Mouse (Mus musculus) intestine, embryonic 15.5 days (tissue): ENCODE measurements at regions not wholly inside any gene's neighbourhood (a gene's known extent, or its start where the extent isn't known, plus 50 kb on each side); places are given as distances from the start of the nearest gene placed in this dataset.

Experiments used
- ATAC-seq: fragments of 200-750 bp; cut with Nextera tagmentation; 2 replicates; pipeline ENCODE4 v1.8.0; 2017; ENCODE audit warnings: moderate TSS enrichment, moderate library complexity
- H3K27ac ChIP-seq: fragments of 300-500 bp; sonication (generic); 2 replicates; pipeline ENCODE4 v1.5.1; 2015; ENCODE audit warnings: mild to moderate bottlenecking, inconsistent platforms
- H3K27me3 ChIP-seq: fragments of 300-500 bp; sonication (generic); replicated peaks from 2 replicates; pipeline ENCODE4 v1.6.1; 2015; ENCODE audit warnings: inconsistent platforms
- H3K36me3 ChIP-seq: fragments of 300-500 bp; sonication (generic); 2 replicates; pipeline ENCODE4 v1.6.1; 2015; ENCODE audit warnings: inconsistent platforms
- H3K4me1 ChIP-seq: fragments of 300-500 bp; sonication (generic); replicated peaks from 2 replicates; pipeline ENCODE4 v1.6.1; 2015; ENCODE audit warnings: inconsistent platforms
- H3K4me2 ChIP-seq: fragments of 300-500 bp; sonication (generic); replicated peaks from 2 replicates; pipeline ENCODE4 v1.6.1; 2015; ENCODE audit warnings: mild to moderate bottlenecking, inconsistent platforms
- H3K4me3 ChIP-seq: fragments of 300-500 bp; sonication (generic); replicated peaks from 2 replicates; pipeline ENCODE4 v1.5.1; 2015; ENCODE audit warnings: inconsistent platforms
- H3K9ac ChIP-seq: fragments of 300-500 bp; sonication (generic); 2 replicates; pipeline ENCODE4 v1.6.1; 2015; ENCODE audit warnings: inconsistent platforms
- H3K9me3 ChIP-seq: fragments of 300-500 bp; sonication (generic); 2 replicates; pipeline ENCODE4 v1.6.1; 2016; ENCODE audit warnings: inconsistent platforms
- WGBS: fragments of 180-500 bp; shearing (Covaris S2); methylation state at CpG from one replicate; pipeline ENCODE4 v1.1.7; 2015; 5-methylcytosine and 5-hydroxymethylcytosine counted together

- Histone ChIP-seq H3K4me2 (no peak overlapping the region), H3K9ac (no peak overlapping the region), H3K36me3 (no peaks in the 10 kb centered on the region), H3K27ac (no peak overlapping the region), H3K9me3 (peaks cover 3% of the 10 kb centered on the region), H3K4me3 (no peak overlapping the region), H3K27me3 (no peaks in the 10 kb centered on the region), H3K4me1 (no peaks in the 10 kb centered on the region)
- 55% methylated on average over 22 of the region's 22 CpGs for WGBS
- peak; percentile 100 for ATAC-seq
Observed at GRCm38 (mm10) chr3:62159031-62159430, 179.1 kb upstream of the Arhgef26 start.

DNA sequence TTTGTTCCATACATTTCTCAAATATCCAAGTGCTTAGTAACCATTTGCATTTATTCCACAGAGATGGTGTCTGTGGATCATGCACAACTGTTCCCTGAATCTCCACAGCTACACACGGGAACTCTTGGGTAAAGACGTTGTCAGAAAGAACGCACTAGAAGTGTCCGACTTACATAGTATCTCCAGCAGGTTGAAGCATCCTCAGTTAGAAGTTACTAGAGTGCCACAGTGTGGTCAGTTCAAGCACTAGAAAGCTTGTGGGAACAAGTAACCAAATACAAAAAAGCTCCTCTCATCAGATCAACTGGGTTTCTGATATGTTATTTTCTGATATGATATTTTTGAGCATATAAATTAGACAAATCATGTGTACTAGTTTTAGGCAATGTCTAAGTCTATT, 167.5 kb upstream of the Arhgef26 start:
- 58% methylated on average over 4 of the region's 4 CpGs for WGBS
- Histone ChIP-seq H3K4me2 (no peak overlapping the region), H3K9me3 (no peaks in the 10 kb centered on the region), H3K4me3 (no peak overlapping the region), H3K27me3 (no peaks in the 10 kb centered on the region), H3K27ac (no peak overlapping the region), H3K9ac (no peak overlapping the region), H3K36me3 (no peaks in the 10 kb centered on the region), H3K4me1 (no peaks in the 10 kb centered on the region)
- no peak for ATAC-seq

GRCm38 (mm10) chr3:62187807-62188509, 150.2 kb upstream of the Arhgef26 start:
- Histone ChIP-seq H3K4me1 (no peaks in the 10 kb centered on the region), H3K9ac (no peak overlapping the region), H3K4me3 (no peak overlapping the region), H3K27me3 (no peaks in the 10 kb centered on the region), H3K4me2 (no peak overlapping the region), H3K27ac (no peak overlapping the region), H3K9me3 (no peaks in the 10 kb centered on the region), H3K36me3 (no peaks in the 10 kb centered on the region)
- WGBS, result 80% methylated on average over 3 of the region's 3 CpGs
- ATAC-seq, result no peak

- no peak overlapping the region for H3K9ac ChIP-seq
- no peak overlapping the region for H3K4me3 ChIP-seq
- no peaks in the 10 kb centered on the region for H3K36me3 ChIP-seq
- H3K27ac ChIP-seq, result no peak overlapping the region
- no peak for ATAC-seq
- H3K27me3 ChIP-seq, result no peaks in the 10 kb centered on the region
- H3K4me2 ChIP-seq, result no peak overlapping the region
- 38% methylated on average over 1 of the region's 1 CpGs for WGBS
- no peaks in the 10 kb centered on the region for H3K4me1 ChIP-seq
- no peaks in the 10 kb centered on the region for H3K9me3 ChIP-seq
Observed at GRCm38 (mm10) chr3:62192466-62192865, 145.7 kb upstream of the Arhgef26 start.

DNA sequence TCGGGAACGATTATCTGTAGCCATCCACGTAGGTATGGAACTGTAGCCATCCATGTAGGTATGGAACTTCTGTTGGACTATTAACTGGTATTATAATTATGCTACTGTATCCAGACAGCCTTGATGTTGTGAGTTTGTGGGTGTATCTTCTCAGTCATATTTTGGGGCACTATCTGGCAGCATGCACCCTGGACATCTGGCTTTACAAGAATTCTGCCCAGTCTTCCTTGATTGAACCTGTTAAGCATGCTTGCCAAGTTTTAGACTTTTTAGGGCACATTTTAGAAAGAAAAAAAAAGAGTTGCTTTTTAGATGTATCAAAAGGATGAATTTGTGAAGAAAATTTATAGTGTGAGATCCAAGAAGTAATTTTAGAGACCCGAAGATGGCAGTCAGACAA, 143.7 kb upstream of the Arhgef26 start:
- H3K4me2 ChIP-seq, result no peak overlapping the region
- H3K9me3 ChIP-seq, result no peaks in the 10 kb centered on the region
- no peak overlapping the region for H3K4me3 ChIP-seq
- H3K27me3 ChIP-seq, result no peaks in the 10 kb centered on the region
- H3K27ac ChIP-seq, result no peak overlapping the region
- WGBS, result 88% methylated on average over 4 of the region's 4 CpGs
- H3K9ac ChIP-seq, result no peak overlapping the region
- ATAC-seq, result no peak
- no peaks in the 10 kb centered on the region for H3K36me3 ChIP-seq
- H3K4me1 ChIP-seq, result no peaks in the 10 kb centered on the region

DNA sequence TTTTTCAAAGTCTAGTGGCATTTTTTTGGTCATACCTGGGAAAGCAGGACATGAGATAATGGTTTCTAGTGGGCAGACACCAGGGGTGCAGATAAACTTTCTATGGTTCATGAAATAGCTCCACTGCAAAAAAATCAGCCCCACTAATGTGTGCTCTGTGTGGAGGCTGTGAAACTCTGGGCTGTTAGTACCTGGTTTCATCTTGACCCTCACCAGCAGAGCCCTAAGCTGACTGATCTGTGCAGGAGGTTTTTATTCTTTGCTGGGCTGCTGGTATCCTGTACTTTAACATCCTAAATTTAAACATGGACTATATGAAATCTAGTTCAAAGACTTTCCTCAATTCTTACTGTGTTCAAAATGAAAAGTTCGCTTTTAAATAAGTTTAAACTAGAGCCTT, 141.5 kb upstream of the Arhgef26 start:
- Histone ChIP-seq H3K27ac (no peak overlapping the region), H3K9ac (no peak overlapping the region), H3K36me3 (no peaks in the 10 kb centered on the region), H3K4me2 (no peak overlapping the region), H3K4me3 (no peak overlapping the region), H3K4me1 (no peaks in the 10 kb centered on the region), H3K9me3 (no peaks in the 10 kb centered on the region), H3K27me3 (no peaks in the 10 kb centered on the region)
- no peak for ATAC-seq
- 66% methylated on average over 1 of the region's 1 CpGs for WGBS

GRCm38 (mm10) chr3:62215806-62216205, 122.3 kb upstream of the Arhgef26 start:
- Histone ChIP-seq H3K9ac (no peak overlapping the region), H3K4me2 (no peak overlapping the region), H3K27me3 (no peaks in the 10 kb centered on the region), H3K36me3 (no peaks in the 10 kb centered on the region), H3K4me1 (no peaks in the 10 kb centered on the region), H3K4me3 (no peak overlapping the region), H3K9me3 (no peaks in the 10 kb centered on the region), H3K27ac (no peak overlapping the region)
- no peak for ATAC-seq

- Histone ChIP-seq H3K4me3 (no peak overlapping the region), H3K9ac (no peak overlapping the region), H3K27me3 (no peaks in the 10 kb centered on the region), H3K36me3 (no peaks in the 10 kb centered on the region), H3K4me1 (no peaks in the 10 kb centered on the region), H3K27ac (no peak overlapping the region), H3K4me2 (no peak overlapping the region), H3K9me3 (no peaks in the 10 kb centered on the region)
- ATAC-seq, result no peak
- 94% methylated on average over 1 of the region's 1 CpGs for WGBS
Observed at GRCm38 (mm10) chr3:62217335-62217734, 120.8 kb upstream of the Arhgef26 start.

GRCm38 (mm10) chr3:62227697-62228096, 110.4 kb upstream of the Arhgef26 start:
- H3K4me1 ChIP-seq, result no peaks in the 10 kb centered on the region
- no peaks in the 10 kb centered on the region for H3K9me3 ChIP-seq
- WGBS, result 74% methylated on average over 2 of the region's 2 CpGs
- H3K4me2 ChIP-seq, result no peak overlapping the region
- no peak overlapping the region for H3K9ac ChIP-seq
- no peaks in the 10 kb centered on the region for H3K27me3 ChIP-seq
- no peak overlapping the region for H3K27ac ChIP-seq
- no peaks in the 10 kb centered on the region for H3K36me3 ChIP-seq
- no peak for ATAC-seq
- H3K4me3 ChIP-seq, result no peak overlapping the region

DNA sequence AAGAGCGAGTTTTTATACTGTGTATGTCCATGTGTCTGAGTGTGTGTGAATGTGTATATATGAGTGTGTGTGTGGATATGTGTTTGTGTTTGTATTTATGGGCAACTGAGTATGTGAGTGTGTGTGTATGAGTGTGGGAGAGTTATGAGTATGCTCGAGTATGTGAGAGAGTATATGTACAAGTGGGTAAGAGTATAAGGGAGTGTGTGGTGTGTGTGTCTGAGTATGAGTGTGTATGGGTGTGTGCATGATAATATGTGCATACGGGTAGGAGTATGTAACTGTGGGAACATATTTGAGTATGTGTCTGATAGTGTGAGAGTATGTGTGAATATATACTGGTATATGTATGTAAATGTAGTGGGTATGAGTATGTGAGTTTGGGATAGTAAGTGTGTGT, 110.0 kb upstream of the Arhgef26 start:
- H3K9ac ChIP-seq, result no peak overlapping the region
- H3K36me3 ChIP-seq, result no peaks in the 10 kb centered on the region
- H3K27ac ChIP-seq, result no peak overlapping the region
- no peaks in the 10 kb centered on the region for H3K27me3 ChIP-seq
- WGBS, result 83% methylated on average over 3 of the region's 3 CpGs
- H3K4me3 ChIP-seq, result no peak overlapping the region
- no peaks in the 10 kb centered on the region for H3K4me1 ChIP-seq
- H3K4me2 ChIP-seq, result no peak overlapping the region
- no peak for ATAC-seq
- H3K9me3 ChIP-seq, result no peaks in the 10 kb centered on the region

DNA sequence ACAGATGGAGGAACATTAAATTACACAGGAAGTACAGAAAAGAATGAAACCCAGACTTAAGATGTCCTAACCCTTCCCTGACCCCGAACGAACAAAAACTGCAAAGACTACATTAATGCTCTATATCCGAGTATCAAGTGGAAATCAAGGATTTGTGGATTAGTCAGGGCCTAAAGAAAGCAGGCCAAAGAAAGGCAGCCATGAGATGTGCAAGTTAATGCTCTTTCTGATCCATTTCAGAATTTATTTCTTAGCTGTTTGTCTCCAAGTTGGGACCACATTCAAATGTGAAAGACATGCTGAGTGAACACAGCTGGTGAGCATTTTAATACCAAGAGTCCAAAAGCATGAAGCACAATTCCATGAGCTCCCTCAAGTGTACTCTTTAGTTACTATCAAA, 97.1 kb upstream of the Arhgef26 start:
- Histone ChIP-seq H3K9ac (no peak overlapping the region), H3K27me3 (no peaks in the 10 kb centered on the region), H3K27ac (no peak overlapping the region), H3K9me3 (no peaks in the 10 kb centered on the region), H3K36me3 (no peaks in the 10 kb centered on the region), H3K4me1 (no peaks in the 10 kb centered on the region), H3K4me2 (no peak overlapping the region), H3K4me3 (no peak overlapping the region)
- WGBS, result 61% methylated on average over 3 of the region's 3 CpGs
- ATAC-seq, result 0 out of 2 replicates have a peak, but pooled peaks have one; percentile 20

DNA sequence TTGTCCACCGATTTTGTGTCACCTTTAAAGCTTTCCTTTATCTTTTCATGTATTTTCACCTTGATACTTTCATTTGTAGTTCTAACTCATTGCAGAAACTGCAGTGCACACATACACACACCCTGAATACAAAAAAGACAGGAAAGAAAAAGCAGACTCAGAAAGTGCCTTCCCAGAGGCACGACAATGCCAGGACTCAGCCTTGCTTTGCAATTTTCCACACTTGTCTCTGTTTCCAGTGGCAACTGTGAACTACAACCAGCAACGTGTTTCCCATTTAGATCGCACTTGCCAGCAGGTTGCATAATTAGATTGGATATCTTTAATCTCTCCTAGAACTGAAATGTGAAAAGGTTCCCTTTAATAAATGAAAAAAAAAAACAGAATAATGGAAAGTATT, 66.4 kb upstream of the Arhgef26 start:
- Histone ChIP-seq H3K27ac (no peak overlapping the region), H3K27me3 (no peaks in the 10 kb centered on the region)
- no peak for ATAC-seq

GRCm38 (mm10) chr3:62278279-62278678, 59.9 kb upstream of the Arhgef26 start:
- no peaks in the 10 kb centered on the region for H3K27me3 ChIP-seq
- WGBS, result 72% methylated on average over 3 of the region's 3 CpGs
- ATAC-seq, result no peak

More for the DNA sequence above, 66.4 kb upstream of the Arhgef26 start:
- H3K4me1 ChIP-seq, result no peaks in the 10 kb centered on the region
- no peak overlapping the region for H3K4me3 ChIP-seq
- H3K4me2 ChIP-seq, result no peak overlapping the region
- WGBS, result 76% methylated on average over 4 of the region's 4 CpGs
- H3K9ac ChIP-seq, result no peak overlapping the region
- H3K9me3 ChIP-seq, result no peaks in the 10 kb centered on the region
- no peaks in the 10 kb centered on the region for H3K36me3 ChIP-seq

More at GRCm38 (mm10) chr3:62278279-62278678, 59.9 kb upstream of the Arhgef26 start:
- Histone ChIP-seq H3K9ac (no peak overlapping the region), H3K4me3 (no peak overlapping the region), H3K27ac (no peak overlapping the region), H3K9me3 (no peaks in the 10 kb centered on the region), H3K4me2 (no peak overlapping the region), H3K36me3 (no peaks in the 10 kb centered on the region), H3K4me1 (no peaks in the 10 kb centered on the region)
